Mouse (Mus musculus): Measurements from ENCODE around the gene Prr5l.

Prr5l gene

DNA sequence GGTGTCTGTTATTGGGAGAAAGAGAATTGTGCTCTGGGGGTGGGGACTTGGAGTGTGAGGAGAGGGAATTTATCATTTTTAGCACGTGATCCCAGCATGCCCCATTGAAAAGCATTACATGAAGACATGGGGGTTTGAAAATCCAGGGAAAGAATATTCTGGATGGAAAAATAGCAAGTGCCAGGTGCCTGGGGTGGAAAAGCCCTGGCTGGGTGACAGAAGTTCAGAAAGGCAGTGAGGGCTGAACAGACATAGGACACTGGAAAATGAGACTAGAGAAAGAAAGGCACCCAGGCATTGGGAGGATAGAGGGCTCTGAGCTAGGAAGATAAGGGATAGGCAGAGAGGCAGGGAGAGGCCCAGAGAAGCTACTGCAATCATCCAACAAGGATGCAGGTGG lies 62.0 kb downstream of the Prr5l start:
- DNase-seq = no peak

DNA sequence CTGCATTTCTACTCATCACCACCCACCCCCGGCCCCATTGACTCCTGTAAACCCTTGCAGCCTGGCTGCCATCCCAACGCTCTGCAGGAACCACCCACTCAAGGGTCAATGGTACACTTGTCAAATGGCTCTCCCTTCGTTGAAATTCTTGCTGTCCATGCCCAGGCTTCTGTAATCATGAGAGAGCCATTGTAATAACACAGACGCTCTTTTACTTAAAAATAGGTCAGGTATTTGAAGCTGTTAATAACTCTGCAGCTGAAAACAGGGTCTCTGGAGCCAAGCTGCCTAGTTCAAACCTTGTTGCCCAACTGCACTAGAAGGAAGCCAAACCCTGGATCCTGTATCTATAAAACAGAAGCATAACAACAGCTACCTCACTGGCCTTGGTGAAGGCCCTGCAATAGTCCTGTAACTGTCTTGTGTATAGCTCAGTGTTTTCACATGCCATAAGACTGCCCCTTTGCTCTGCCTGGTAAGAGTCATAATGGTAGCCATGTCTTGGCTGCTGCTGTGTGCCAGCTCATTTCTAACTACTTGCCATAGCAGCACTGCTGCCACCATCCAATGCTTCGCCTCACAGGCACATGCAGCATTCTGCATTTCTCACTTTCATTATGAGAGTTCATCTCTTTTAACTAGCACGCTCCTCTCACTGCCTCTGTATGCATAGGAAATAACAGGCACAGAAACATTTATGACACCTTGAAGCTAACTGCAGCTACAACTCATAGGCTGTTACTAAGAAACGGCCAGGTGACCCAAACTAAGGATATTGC lies 63.7 kb downstream of the Prr5l start:
- no peak for DNase-seq

DNA sequence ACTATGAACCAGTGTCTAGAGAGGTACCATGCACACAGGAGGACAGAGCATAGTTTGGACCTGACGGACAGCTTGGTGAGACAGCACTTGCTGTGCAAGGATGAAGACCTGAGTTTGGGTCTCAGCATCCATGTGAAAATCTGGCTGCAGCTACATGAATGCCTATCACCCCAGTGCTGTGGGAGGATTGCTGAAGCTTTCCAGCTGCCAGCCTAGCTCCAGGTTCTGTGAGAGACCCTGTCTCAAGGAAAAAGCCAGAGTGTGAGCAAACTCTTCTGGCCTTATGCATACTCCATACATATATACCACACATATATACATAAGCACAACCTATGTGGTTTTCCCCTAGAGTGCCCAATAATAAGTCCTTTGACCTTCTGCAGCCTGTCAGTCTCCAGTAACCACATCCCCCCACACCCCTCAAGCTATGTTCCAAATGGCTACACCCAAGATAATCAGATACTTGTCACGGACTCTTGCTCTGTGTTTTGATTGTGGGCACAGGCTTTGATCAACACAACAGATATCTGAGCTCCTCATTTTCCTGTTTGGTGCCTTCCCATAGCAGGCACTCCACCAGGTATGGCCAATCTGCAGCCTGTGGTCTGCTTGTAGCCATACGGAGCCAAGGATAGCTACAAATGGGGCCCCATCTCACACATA lies 66.0 kb downstream of the Prr5l start:
- no peak for DNase-seq

DNA sequence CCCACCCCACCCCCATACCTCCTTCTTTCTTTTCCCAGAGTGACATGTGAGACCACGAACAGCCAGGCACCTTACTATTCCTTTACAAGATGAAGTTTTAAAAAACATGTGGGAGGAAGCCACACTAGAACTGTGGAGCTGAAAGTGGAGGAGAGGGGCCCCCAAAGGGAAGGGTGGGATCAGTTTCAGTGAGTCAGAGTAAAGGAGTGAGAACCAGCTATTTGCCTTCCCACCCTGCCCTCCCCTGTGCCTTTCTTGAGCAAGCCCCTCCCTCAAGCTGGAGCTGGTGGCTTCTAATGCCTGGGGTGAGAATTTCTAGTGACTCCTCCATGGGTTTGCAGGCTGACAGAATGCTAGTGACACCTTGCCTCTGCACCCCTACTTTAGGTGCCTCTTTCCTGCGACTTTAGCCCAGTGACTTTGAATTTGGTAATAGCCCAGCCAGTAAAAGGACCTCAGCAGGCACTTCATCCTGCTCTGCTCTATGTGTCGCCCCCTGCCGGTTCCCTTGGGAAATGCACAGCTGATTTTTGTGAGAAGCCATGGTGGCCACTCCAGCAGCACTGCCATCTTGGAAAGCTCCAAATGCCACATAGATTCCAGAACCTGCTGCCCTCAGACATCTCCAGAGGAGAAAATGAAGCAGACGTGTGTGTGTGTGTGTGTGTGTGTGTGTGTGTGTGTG lies 67.4 kb downstream of the Prr5l start:
- DNase-seq = no peak

DNA sequence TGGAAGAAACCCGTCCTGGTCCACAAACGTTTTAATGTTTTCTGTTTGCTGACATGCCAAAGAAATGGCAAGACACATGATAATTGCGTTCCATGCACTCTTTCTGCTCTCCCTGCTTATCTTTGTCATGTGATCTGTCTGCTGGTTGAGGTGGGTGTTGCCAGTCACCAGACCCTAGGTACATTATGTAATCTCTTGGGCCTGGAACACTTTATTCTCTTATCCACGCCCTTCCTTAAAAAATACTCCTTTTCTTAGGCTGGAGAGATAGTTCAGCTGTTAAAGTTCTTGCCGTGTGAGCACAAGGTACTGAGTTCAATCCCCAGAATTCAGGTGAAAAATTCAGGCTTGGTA lies 68.6 kb downstream of the Prr5l start:
- no peak for DNase-seq

DNA sequence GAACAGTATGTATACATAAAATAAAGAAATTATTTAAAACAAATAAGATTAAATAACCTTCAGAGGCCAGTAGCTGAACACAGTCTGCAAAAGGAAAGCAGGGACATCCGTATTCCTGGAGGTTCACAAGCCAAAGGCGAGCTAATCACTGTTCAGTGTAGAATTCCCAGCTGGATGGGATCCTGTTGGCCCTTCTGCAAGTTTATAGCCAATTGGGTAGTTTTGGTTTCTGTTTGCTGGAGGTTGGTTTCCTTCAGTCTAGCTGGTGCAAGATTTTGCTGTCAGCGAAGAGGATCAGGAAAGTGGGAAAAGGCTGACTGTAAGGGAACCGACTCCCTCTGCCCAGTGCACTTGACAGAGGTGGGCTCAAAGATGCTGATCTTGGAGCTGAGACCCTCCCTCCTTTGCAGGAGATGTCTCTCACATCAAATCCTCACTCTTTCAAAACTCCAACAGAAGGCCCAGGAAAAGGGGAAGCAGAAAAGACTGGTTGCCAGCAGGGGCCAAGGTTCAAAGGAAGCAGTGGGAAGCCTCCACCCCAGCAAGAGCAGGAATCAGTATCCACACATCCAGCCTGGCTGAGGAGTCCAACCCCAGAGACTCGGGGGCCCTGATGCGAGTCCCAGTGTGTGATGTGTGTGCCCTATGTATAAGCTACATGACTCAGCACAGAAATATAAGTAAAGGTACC lies 69.1 kb downstream of the Prr5l start:
- no peak for DNase-seq

DNA sequence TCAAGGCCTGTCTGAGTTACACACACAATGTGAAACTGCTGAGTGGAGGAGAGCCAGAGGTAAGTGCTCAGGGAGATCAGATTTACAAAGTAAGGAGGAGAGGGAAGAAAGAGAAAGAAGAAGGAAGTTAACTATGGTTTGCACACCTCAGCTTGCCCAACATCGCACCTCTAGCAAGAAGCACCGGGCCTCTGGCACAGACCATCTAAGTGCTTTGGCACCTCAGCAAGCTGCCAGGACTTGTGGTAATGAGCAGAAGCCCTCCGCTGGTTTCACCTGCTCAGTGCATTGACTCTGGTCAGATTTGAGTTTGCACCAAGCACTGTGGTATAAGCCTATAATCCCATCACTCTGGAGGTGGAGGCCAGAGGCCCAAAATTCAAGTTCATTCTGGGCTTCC lies 70.9 kb downstream of the Prr5l start:
- no peak for DNase-seq

DNA sequence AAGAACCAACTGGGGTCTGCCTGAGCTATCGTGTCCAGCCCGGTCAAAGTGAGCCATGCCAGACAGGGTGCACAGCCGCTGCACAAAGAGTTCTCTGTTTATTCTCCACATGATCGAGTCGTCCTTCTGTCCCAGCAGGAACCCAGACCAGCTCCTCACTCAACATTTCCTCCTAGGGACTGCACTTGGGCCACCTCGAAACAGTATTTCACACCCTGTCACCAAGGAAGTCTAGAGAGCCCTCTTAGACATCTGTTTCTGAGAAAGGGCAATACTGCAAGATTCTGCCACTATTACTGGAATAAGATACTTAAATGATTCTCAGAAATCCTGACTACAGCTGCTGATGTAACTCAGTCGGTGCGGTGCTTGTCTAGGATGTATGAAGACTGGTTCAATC lies 72.1 kb downstream of the Prr5l start:
- no peak for DNase-seq

DNA sequence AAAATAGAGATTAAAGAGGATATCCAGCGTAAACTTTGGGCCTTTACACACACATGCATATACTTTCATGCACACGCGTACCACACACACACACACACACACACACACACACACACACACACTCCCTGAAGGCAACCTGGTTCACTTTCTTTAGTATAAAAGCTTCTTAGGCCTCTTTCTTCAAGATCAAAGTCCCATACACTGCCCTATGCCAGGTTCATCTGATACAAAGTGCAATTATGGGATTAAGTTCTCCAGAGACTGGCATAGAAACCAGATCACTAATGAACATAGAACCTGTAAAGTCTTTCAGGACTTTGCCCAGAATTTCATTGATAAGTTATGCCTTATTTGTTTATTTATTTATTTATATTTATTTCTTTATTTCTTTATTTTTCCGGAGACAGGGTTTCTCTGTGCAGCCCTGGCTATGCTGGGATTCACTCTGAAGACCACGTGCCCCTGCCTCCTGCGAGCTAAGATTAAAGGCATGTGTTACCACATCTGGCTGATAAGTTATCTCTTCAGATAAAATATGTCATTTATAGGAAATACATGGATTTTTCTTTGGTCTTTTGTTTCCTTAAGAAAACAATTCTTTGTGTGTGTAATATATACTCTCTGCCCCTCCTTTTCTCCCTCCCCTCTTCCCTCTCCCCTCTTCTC lies 73.1 kb downstream of the Prr5l start:
- DNase-seq = no peak

DNA sequence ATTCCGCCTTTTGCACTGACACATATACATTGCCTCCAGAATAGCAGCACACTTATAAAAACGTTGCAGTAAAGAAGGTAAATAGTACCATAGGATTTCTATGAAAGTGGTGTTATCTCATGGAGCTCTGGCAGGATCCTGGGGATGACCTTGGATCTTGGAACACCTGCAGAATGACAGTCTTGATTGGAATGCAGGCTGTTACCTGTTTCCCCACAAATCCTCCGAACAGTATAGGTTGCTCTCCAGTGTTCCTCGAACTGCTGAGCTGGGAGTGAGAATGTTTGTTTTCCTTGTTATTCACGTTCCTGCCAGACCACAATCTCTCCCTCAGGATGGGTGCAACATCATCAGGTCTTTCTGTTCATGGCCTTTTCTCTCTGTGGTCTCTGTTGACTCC lies 75.1 kb downstream of the Prr5l start:
- no peak for DNase-seq

DNA sequence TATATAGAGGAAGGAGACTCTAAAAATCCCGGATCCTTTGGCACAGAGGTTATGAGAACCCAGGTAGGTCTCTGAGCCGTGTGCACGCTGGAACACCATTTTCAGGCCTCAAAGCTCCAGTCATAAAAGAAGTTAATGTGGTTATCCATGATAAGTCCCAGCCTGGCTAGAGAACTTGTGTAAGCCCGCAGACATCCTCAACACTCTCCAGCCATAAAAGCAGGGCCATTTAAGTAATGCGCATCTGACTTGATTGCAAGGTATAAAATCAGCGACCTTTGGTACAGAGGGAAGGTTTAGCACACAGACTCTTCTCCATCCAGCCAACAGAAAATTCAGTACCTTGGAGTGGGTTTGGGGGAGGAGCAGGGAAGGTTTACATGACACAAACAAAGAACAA lies 80.6 kb downstream of the Prr5l start:
- no peak for DNase-seq

DNA sequence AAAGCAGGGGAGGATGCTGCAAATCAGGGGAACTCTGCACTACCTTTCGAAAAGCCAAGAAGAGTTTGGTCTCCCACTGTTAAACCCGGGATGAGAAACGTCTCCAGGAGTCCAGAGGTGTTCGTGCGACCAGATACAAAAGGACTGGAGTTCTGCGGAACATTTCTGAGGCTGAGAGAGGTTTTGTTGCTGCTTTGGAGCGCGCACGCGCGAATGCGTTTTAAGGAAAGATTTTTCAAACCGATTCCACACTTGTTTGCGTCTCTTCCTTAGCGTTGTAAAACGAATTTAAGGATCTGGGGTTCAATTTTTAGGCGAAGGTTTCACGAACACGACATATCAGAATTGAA lies 85.0 kb downstream of the Prr5l start:
- DNase-seq = no peak

DNA sequence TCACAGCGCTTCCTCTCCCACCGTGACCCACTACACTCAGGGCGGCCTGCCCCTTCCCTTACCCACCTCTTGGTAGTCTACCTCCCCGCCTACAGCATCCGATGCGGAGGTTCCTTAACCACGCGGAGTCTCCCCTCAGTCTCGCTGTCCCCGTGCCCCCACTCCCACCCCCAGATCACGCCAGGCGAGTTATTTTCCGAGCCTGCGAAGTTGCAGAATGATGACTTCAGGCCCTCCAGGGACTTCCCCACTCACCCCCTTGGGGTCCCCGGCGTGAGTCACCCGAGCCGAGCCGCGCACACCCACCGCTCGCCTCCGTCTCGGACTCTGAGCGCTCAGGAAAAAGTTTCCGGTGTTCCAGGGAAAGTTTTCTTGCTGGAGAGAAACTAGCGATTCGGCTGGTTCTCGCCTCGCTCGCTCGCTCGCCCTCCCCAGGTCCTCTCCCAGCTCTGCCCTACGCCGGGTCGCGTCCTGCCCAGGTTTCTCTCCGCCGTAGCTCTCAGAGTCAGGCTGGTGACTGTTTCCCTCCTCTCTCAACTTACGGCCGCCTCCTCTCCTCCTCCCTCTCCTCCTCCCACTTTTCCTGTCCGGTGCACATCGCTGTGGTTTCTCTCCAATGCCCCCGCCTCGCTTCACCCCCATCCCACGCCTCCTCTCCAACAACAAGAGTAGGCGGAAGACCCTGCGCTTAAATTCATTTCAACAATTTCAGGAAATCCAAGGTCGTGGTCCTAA lies 85.5 kb downstream of the Prr5l start:
- DNase-seq = no peak

DNA sequence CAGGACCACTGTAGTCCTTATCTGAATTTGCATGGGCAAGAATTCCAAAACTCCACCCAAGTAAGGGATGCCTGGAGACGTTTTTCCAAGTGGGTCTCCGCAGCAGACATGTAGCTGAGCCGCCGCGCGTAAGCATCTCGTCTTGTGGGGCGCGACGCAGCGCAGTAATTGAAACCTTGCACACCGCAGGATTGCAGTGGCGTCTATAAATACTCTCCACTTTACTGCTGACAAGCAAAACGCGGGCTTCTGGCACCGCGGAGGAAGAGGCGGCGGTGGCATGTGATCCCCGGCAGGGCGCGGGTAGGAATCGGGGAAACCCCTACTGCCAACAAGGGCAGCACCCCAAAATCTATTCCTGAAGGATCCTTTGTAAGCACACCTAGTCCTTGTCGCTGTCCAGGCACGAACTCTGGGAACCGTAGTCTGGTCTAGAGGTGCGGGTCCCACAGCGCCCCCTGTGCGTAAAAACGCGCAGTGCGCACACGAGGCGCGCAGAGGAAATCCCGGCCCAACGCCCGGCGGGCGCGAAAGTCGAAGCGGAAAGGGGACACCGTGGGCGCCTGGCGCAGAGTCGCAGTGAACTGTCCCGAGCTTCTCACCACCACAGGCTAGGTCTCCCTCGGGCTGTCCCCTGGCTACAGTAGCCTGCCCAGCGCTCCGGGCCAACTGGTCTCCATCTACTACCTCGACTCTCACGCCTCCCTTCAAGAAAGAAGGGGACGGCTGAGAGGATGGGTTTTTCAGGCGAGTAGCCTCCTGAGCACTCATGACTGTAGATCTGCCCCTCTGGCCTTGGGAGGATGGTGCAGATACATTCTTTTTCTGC lies 86.3 kb downstream of the Prr5l start:
- DNase-seq = no peak

DNA sequence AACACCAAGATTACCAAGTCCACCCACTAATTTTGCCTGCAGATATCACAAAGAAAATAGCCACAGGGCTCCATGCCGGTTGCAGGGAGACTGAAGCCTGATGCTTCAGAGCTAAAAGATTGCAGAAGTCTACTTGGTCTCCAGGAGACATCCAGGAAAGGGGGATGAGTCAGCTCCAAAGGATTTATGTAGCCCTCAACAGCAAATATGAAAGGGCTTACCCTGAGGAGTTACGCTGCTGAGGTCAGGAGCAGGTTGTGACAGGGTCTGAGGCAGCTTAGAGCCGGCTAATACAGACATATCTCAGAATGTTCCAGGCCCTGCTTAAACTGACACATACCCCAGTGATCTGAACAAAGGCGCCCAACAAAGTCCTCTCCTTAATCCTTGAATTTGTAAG lies 90.7 kb downstream of the Prr5l start:
- DNase-seq = no peak

DNA sequence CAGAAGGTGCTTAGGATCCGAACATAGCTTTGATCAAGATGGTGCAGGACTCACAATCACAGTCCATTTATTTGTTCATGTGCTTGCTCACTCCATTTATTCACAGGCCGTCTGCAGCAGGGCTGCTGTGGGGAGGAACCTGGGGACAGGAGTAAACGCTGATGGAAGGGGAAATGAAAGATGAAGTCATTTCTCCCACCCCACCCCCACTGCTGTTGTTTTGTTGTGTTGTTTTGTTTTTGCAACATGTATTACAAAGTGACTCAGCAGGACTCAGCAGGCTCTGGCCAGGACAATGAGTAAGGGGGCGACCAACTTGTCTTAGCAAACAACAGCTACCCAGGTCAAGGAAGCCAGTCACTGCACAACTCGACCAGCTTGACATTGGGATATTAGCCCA lies 99.6 kb downstream of the Prr5l start:
- no peak for DNase-seq

DNA sequence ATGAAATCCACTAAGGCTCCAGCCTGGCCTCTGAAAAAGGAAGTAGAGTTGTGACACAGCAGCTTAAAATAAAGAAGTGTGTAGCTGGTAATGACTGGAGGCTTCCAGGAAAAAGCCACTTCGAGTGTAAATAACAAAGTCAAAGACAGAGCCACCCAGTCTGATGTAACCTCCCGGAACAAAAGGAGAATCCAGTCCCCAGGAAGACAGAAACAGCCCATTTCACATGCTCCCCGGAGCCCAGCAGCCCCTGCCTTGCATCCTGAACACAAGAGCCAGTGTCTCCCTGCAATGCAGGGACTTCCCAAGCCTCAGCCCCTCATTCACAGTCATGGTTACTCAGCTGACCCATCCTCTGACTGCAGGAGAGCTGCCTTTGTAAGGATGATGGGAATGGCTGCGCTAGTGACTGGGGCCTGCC lies 101.5 kb downstream of the Prr5l start:
- DNase-seq = no peak

DNA sequence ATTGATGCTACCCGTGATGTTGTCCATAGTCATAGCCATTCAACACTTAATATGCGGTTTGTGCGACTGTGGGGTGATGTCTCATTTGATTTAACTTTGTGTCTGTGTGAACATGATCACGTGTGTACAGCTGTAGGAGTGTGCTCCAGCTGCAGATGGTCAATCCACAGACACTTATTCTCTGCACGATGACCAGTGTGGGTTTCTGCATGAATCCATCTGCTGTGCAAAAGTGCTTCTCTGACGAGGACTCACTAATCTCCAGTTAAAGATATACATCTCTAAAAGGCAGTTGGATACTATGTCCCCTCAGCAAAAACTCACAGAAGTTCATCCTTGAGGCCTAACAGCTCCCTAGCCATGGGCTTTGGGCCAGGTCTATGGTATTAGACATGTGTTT lies 104.7 kb downstream of the Prr5l start:
- no peak for DNase-seq

DNA sequence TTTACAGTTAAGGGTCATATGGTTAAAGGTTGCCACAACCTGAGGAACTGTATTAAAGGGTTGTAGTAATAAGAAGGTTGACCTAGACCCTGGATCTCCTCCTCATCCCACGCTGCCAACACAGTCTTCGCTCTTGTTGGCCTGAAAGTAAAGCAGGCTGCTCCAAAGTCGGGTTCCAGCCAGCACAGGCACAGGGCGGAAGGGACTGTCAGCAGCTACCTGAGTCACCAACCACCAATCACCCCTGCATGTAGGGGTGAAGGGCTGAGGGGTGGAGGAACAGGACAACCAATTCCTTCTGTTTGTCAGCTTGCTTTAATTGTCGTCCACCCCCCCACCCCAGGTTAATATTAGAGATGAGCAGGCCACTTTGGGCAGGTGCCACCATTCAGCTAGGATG lies 119.3 kb downstream of the Prr5l start:
- DNase-seq = no peak

DNA sequence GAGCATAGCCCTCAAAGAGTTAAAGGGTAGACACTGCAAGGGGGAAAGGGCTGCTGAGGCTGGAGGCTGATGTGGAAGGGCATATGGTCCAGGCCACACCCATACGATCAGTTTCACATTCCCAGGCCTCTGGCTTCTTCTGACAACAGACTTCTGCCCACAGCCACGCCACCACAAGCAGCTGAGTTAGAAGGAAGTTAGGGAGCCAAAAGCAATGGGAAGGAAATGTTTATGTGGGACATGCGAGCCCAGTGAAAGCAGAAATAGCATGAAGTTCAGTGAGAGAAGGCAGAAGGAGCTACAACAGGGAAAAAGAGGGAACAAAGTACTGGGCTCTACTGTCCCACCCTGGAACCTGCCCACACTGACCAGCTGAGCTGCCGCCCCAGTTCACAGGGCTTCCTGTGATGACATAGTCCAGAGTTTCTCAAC lies 119.9 kb downstream of the Prr5l start:
- no peak for DNase-seq

DNA sequence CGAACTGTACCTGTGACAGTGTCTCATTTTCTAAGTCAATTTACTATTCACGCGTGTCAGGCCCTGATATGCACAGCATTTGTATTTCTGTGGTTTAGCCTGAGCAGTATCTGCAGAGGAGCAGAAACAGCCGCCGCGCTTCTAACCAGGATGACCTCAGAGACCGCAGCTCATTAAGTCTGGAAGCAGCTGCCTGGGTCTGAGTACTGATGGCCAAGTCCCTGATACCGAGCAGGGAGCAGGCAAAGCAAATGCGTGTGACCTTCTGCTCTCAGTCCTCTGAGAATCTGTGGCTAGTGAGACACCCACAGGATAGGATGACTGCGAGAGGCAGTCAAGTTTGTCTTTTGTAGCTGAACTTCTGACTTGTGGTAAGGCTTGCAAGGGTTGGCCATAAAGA lies 120.4 kb downstream of the Prr5l start:
- no peak for DNase-seq

DNA sequence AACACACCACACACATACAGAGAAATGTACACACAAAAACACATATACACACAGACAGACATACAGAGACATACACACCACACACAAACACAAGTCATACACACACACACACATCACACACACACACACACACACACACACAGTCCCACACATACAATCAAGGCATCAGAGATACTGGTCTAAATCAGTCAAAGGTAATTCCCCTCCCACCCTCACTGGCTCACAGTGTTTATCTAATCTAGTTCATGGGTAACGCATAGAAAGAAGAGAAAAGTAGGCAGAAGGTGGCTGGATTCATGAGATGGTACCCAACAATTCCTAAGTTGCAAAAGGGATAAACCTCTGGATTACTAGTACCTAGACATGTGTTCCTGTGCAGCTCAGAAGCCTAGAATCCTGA lies 120.9 kb downstream of the Prr5l start:
- DNase-seq = no peak

All from cerebellum, adult 9-11 months (tissue).